ENCODE assay signal across 20 mouse cellular contexts in genomic region chr4:101378241-101378640, GRCm38 (mm10). TPM values are rescaled to one million over a fixed set of nuclear protein-coding genes. Genes with fewer than 3 reads are reported as not detected.
DNase-seq lines count a peak whose midpoint lies in the region; ATAC-seq lines count a peak whose summit lies in the region.
"Had no signal": no experiment of that assay in that cellular context is flagged by ENCODE, and none has a peak within 500 bp of the region (broad histone marks: within the 10 kb centered on the region; RNA-seq: fewer than 3 reads in every experiment).

No protein-coding gene starts in this region.

- H3K27ac ChIP-seq in hindbrain, embryonic 15.5 days (replicated peaks), result 0 out of 2 replicates have a peak overlapping the region, but pooled peaks have one; percentile 3
- no peak overlapping the region for H3K27ac ChIP-seq in hindbrain, embryonic 10.5 days
- H3K27ac ChIP-seq: embryonic facial prominence, embryonic 15.5 days; forebrain, embryonic 12.5 days; heart, embryonic 13.5 days; hindbrain, embryonic 14.5 days had no signal

- no peaks in the 10 kb centered on the region for H3K9me3 ChIP-seq in hindbrain, embryonic 15.5 days
- no peaks in the 10 kb centered on the region for H3K9me3 ChIP-seq in hindbrain, embryonic 10.5 days
- H3K9me3 ChIP-seq: embryonic facial prominence, embryonic 15.5 days; forebrain, embryonic 12.5 days; heart, embryonic 13.5 days had no signal

- no peak overlapping the region for H3K4me3 ChIP-seq in hindbrain, embryonic 15.5 days
- H3K4me3 ChIP-seq in hindbrain, embryonic 10.5 days, result no peak overlapping the region
- H3K4me3 ChIP-seq: embryonic facial prominence, embryonic 15.5 days; erythroblast, embryonic 14.5 days; forebrain, embryonic 12.5 days; heart, embryonic 13.5 days had no signal

- WGBS in hindbrain, embryonic 15.5 days, result 56% methylated on average over 4 of the region's 4 CpGs
- 72% methylated on average over 4 of the region's 4 CpGs for WGBS in hindbrain, embryonic 10.5 days

- ATAC-seq in hindbrain, embryonic 15.5 days (ENCODE audit: low FRiP score, low read depth), result no peak
- no peak for ATAC-seq in erythroid progenitor cell, adult 5-6 weeks (replicated peaks; ENCODE audit: low FRiP score, poor library complexity, severe bottlenecking)
- ATAC-seq: intestine, embryonic 16.5 days had no signal

- H3K27me3 ChIP-seq in hindbrain, embryonic 15.5 days, result no peaks in the 10 kb centered on the region
- H3K27me3 ChIP-seq in hindbrain, embryonic 10.5 days (ENCODE audit: insufficient read depth, poor library complexity, severe bottlenecking), result no peaks in the 10 kb centered on the region
- H3K27me3 ChIP-seq: embryonic facial prominence, embryonic 15.5 days; forebrain, embryonic 12.5 days; heart, embryonic 13.5 days had no signal

- no peak overlapping the region for H3K4me2 ChIP-seq in hindbrain, embryonic 15.5 days
- H3K4me2 ChIP-seq: embryonic facial prominence, embryonic 15.5 days; forebrain, embryonic 12.5 days; heart, embryonic 13.5 days; hindbrain, embryonic 14.5 days had no signal

- H3K36me3 ChIP-seq in hindbrain, embryonic 15.5 days, result no peaks in the 10 kb centered on the region
- no peaks in the 10 kb centered on the region for H3K36me3 ChIP-seq in hindbrain, embryonic 10.5 days
- H3K36me3 ChIP-seq: embryonic facial prominence, embryonic 15.5 days; forebrain, embryonic 12.5 days; heart, embryonic 13.5 days had no signal

- no peak for DNase-seq in hindbrain, embryonic 10.5 days (ENCODE audit: low spot score)
- peak; percentile 67 for DNase-seq in ovary, adult 18-20 months (ENCODE audit: low spot score)
- no peak for DNase-seq in ovary, postnatal 14 days (ENCODE audit: low spot score)
- peak; percentile 79 for DNase-seq in adrenal gland, adult 8-10 months
- peak; percentile 40 for DNase-seq in adrenal gland, postnatal 25 days
- no peak for DNase-seq in Muller cell, postnatal 12 days (ENCODE audit: inconsistent ontology term)
- DNase-seq: cerebellum, adult 8-10 months; cerebellum, postnatal 14 days; embryo, embryonic 11 days; forebrain, postnatal 0 days; gastrocnemius, postnatal 14 days; heart, postnatal 10 days had no signal

- peaks cover 10% of the 10 kb centered on the region; the same call in 1 of the 2 replicates for H3K4me1 ChIP-seq in hindbrain, embryonic 15.5 days (replicated peaks)
- H3K4me1 ChIP-seq in hindbrain, embryonic 10.5 days (replicated peaks), result no peaks in the 10 kb centered on the region
- H3K4me1 ChIP-seq: embryonic facial prominence, embryonic 15.5 days; forebrain, embryonic 12.5 days had no signal

- no peak overlapping the region for H3K9ac ChIP-seq in hindbrain, embryonic 15.5 days
- H3K9ac ChIP-seq: embryonic facial prominence, embryonic 15.5 days; forebrain, embryonic 12.5 days; forebrain, postnatal 0 days; heart, embryonic 13.5 days; hindbrain, embryonic 14.5 days had no signal

RNA-seq across cellular contexts. Expression of gene Ak4, which starts 40.8 kb away (rescaled TPM):
- 10.2 and 10.3 TPM in 2 replicates for polyA plus RNA-seq in hindbrain, embryonic 15.5 days (2015; fragmentation: Nextera tagmentation; extraction: Ambion mirVana)
- 23.9 and 44.1 TPM in 2 replicates for polyA plus RNA-seq in hindbrain, embryonic 10.5 days (2016; fragmentation: Nextera tagmentation; extraction: Ambion mirVana)
- 10 to 100 TPM in 2 of 4 experiments, 1 to 10 TPM in 2; 6.7 to 14.0 (median 9.6) TPM for total RNA-seq in adrenal gland, adult 8-10 months (2022)
- total RNA-seq in adrenal gland, postnatal 25 days (2021), result 2.5 and 4.3 TPM in 2 replicates
- 0.42 and 0.72 TPM in 2 replicates for total RNA-seq in erythroid progenitor cell, adult 5-6 weeks (2015; ENCODE audit: low replicate concordance)
- 0.13 TPM in 1 of 2 replicates, not detected in the other for total RNA-seq in erythroid progenitor cell, adult 5-6 weeks (2017; ENCODE audit: low replicate concordance)

Comparison
In these comparisons a context has a peak if more than half of its experiments do, and no peak if none do; other contexts are left out.
1. DNase-seq: peak in ovary, adult 18-20 months (single experiment), adrenal gland, adult 8-10 months (single experiment) and adrenal gland, postnatal 25 days (single experiment); none in hindbrain, embryonic 10.5 days (single experiment), ovary, postnatal 14 days (single experiment) and Muller cell, postnatal 12 days (single experiment).